Mouse (Mus musculus): Measurements from ENCODE around the gene Lpgat1. TPM values are rescaled to one million over a fixed set of nuclear protein-coding genes. Genes with fewer than 3 reads are reported as not detected.
A peak's percentile ranks its signal among the peaks of the same experiment; 100 is the strongest.

Gene Lpgat1
- polyA plus RNA-seq, 1 experiment from 2014 or later, result 23.6 TPM

- 6% methylated on average over 15 of the region's 15 CpGs for WGBS
- H3K9ac ChIP-seq, result peak overlapping the region; percentile 33; the same call in 1 of the 2 replicates
These were observed 103.3 kb downstream of the Lpgat1 start for GRCm38 (mm10) chr1:191820951-191821325.

GRCm38 (mm10) chr1:191821326-191822091 lies 103.9 kb downstream of the Lpgat1 start, which contains the start of gene Nek2:
Nek2 (plus strand) TSS chr1:191821444.
- Histone ChIP-seq H3K4me2 (replicated peaks) (peak within 1 kb of the TSS; percentile 89), H3K27ac (replicated peaks) (peak within 1 kb of the TSS; percentile 74), H3K9me3 (replicated peaks) (no peaks in the 10 kb centered on the region), H3K4me3 (replicated peaks) (peak within 1 kb of the TSS; percentile 83), H3K9ac (peak within 1 kb of the TSS; percentile 65), H3K27me3 (no peaks in the 10 kb centered on the region), H3K4me1 (peaks cover 18% of the 10 kb centered on the region), H3K36me3 (peaks cover 19% of the 10 kb centered on the region)
- peak; percentile 88 for ATAC-seq (ENCODE audit: insufficient number of reproducible peaks, low FRiP score, low TSS enrichment, low read depth)
- under 1% methylated on average over 79 of the region's 79 CpGs for WGBS

More at GRCm38 (mm10) chr1:191820951-191821325, 103.3 kb downstream of the Lpgat1 start:
- no peaks in the 10 kb centered on the region for H3K27me3 ChIP-seq
- H3K27ac ChIP-seq (replicated peaks), result 0 out of 2 replicates have a peak overlapping the region, but pooled peaks have one; percentile 17
- H3K36me3 ChIP-seq, result peaks cover 15% of the 10 kb centered on the region
- H3K4me2 ChIP-seq (replicated peaks), result peak overlapping the region; percentile 89
- ATAC-seq (ENCODE audit: insufficient number of reproducible peaks, low FRiP score, low TSS enrichment, low read depth), result peak; percentile 27
- H3K4me3 ChIP-seq (replicated peaks), result peak overlapping the region; percentile 83
- no peaks in the 10 kb centered on the region for H3K9me3 ChIP-seq (replicated peaks)
- H3K4me1 ChIP-seq, result peaks cover 18% of the 10 kb centered on the region

- Histone ChIP-seq H3K36me3 (peaks cover 64% of the 10 kb centered on the region), H3K27ac (replicated peaks) (no peak overlapping the region), H3K9ac (no peak overlapping the region), H3K27me3 (no peaks in the 10 kb centered on the region), H3K4me3 (replicated peaks) (no peak overlapping the region), H3K4me2 (replicated peaks) (no peak overlapping the region), H3K4me1 (no peaks in the 10 kb centered on the region), H3K9me3 (replicated peaks) (no peaks in the 10 kb centered on the region)
- ATAC-seq (ENCODE audit: insufficient number of reproducible peaks, low FRiP score, low TSS enrichment, low read depth), result no peak
- 94% methylated on average over 3 of the region's 3 CpGs for WGBS
These were observed 111.5 kb downstream of the Lpgat1 start for GRCm38 (mm10) chr1:191829124-191829523.

- H3K4me1 ChIP-seq, result no peaks in the 10 kb centered on the region
These were observed 115.8 kb downstream of the Lpgat1 start for GRCm38 (mm10) chr1:191833396-191833795.

More at GRCm38 (mm10) chr1:191833396-191833795, 115.8 kb downstream of the Lpgat1 start:
- ATAC-seq (ENCODE audit: insufficient number of reproducible peaks, low FRiP score, low TSS enrichment, low read depth), result no peak
- Histone ChIP-seq H3K9me3 (replicated peaks) (no peaks in the 10 kb centered on the region), H3K27ac (replicated peaks) (no peak overlapping the region), H3K4me2 (replicated peaks) (no peak overlapping the region), H3K9ac (no peak overlapping the region), H3K27me3 (no peaks in the 10 kb centered on the region), H3K4me3 (replicated peaks) (no peak overlapping the region), H3K36me3 (peaks cover 34% of the 10 kb centered on the region)
- WGBS, result 91% methylated on average over 6 of the region's 6 CpGs

Other genes with a start within 250 kb of the Lpgat1 start
- gene Dtl, start 142.3 kb upstream of the Lpgat1 start, polyA plus RNA-seq (2015; fragmentation: Nextera tagmentation; extraction: Ambion mirVana), result 41.8 and 45.0 TPM in 2 replicates
- gene Ints7, start 142.2 kb upstream of the Lpgat1 start, polyA plus RNA-seq (2015; fragmentation: Nextera tagmentation; extraction: Ambion mirVana), result 47.7 and 48.1 TPM in 2 replicates
- 31.7 and 36.8 TPM in 2 replicates for gene Nek2, start 103.6 kb downstream of the Lpgat1 start, polyA plus RNA-seq (2015; fragmentation: Nextera tagmentation; extraction: Ambion mirVana)
- 4.0 and 4.6 TPM in 2 replicates for gene Slc30a1, start 188.9 kb downstream of the Lpgat1 start, polyA plus RNA-seq (2015; fragmentation: Nextera tagmentation; extraction: Ambion mirVana)